Mouse (Mus musculus): Measurements from ENCODE around the gene 1810065E05Rik. TPM values are rescaled to one million over a fixed set of nuclear protein-coding genes. Genes with fewer than 3 reads are reported as not detected.

Gene 1810065E05Rik
- not detected in 2 replicates for polyA plus RNA-seq (2012; rRNA removed)

DNA sequence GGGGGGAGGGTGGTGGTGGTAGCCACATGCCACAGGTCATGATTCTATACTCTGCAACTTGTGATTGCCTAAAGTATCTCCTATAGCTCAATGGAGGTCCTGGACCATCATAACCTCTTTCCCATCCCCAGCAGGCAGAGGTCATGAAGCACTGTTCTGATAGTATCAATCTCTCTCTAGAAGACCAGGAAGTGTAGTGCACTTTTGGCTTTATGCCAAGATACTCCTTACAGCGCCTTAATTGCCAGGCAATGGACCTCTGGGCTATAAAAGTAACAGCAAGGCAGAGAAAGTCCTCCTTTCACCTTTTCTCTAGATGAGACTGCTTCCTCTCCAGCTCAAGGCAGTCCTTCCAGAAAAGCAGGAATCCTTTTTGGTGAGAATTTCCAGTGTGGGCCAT is at the start of gene 1810065E05Rik:
Gene 1810065E05Rik (plus strand): TSS at position 297 of the 400 bp plus-strand sequence.
- no peak for DNase-seq (ENCODE audit: extremely low spot score in 1 of 2, low spot score in 1 of 2)

DNA sequence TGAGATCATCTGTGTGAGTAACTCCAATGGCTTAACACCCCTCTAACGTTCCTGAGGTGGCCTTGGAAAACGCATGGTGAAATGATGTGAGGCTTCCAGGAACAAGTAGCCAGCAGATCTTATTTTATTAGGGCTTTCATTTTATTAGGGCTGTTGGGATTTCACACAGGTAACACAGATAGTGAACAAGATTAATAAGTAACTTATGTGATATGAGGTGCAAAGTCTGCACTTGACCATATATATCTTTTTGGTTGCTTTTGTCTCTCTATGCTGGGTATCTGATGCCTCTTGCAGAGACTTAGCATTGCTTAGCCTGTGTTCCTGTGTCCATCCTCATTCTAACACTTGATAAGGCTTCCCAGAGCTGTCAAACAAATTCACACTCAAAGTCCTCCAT is 43.6 kb upstream of the 1810065E05Rik start:
- DNase-seq (ENCODE audit: extremely low spot score in 1 of 2, low spot score in 1 of 2): no peak

DNA sequence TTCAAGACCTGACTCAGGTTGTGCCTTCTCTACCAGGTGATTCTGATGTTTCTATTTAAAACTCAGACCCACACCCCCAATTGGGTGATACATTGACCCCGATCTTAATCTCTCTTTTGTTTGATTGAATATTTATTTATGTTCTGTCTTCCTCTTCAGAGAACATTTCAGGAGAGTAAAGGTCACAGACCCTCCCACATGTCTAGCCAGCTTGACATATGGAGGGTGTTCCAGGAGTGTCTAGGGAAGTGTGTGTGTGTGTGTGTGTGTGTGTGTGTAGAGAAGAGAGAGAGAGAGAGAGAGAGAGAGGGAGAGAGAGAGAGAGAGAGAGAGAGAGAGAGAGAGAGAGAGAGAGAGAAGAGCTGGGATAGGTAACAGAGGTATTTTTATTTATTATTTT is 43.2 kb upstream of the 1810065E05Rik start:
- no peak for DNase-seq (ENCODE audit: extremely low spot score in 1 of 2, low spot score in 1 of 2)

DNA sequence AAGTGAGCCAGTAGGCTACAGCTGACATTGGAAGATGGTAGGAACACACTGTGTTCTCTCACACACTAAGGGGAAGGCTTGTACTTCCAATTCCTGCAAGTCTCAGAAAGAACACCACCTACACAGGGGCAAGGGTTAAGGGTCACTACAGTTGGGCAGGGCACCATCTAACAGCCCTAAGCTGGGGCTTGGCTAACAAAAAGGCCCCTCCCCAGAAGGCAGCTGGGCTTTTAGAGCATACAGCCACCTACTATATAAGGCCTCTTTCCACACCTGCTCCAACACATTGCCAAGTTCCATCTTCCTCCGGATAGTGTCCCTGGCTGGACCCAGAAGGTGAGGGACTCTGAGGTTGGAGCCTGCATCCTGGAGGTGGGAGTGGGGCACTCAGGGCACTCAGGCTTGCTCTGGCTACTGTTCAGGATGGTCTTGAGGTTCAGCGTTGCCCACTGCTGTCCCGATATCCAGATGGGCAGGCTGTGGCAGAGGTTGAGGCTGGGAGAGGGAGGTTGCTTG is 42.1 kb upstream of the 1810065E05Rik start, which contains the start of gene Lypd8:
Gene Lypd8 (plus strand): TSS at position 281 of the 516 bp plus-strand sequence.
- DNase-seq (ENCODE audit: extremely low spot score in 1 of 2, low spot score in 1 of 2): no peak

DNA sequence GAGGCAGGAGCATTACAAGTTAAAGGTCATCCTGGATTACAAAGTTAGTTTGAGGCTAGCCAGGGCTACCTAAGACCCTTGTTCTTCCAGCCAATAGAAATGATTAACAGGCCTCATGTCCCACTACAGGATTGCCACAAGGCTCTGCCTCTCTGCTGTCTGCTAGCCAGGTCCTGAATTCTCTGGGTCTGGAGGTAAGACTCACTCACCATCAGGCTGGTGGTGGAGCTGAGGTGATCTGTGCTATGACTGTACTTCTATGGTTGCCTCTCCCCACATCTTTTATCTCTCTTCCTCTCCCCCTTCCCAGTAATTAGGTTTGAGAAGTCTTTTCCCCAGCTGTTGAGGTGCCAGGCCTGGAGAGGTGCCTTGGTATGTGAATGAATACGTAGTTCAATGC is 41.4 kb upstream of the 1810065E05Rik start:
- DNase-seq (ENCODE audit: extremely low spot score in 1 of 2, low spot score in 1 of 2): no peak

DNA sequence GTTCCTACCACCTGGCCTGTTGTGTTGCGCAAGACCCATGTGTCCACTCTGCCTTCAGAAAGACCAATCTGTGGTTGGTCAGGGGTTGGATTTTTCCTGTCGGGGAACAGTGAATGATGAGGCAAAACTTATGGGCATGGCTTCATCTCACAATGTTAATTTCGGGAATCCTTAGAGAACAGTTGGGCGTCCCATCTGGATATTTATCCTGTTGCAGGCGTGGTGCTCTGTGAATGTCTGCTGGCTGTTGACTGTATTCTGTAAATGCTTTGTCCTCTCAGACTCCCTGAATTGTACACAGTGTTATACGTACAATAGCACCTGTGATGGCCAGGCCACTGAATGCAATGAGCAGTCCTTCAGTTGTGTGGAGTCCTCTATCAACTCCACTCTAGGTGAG is 38.4 kb upstream of the 1810065E05Rik start:
- DNase-seq (ENCODE audit: extremely low spot score in 1 of 2, low spot score in 1 of 2): no peak

DNA sequence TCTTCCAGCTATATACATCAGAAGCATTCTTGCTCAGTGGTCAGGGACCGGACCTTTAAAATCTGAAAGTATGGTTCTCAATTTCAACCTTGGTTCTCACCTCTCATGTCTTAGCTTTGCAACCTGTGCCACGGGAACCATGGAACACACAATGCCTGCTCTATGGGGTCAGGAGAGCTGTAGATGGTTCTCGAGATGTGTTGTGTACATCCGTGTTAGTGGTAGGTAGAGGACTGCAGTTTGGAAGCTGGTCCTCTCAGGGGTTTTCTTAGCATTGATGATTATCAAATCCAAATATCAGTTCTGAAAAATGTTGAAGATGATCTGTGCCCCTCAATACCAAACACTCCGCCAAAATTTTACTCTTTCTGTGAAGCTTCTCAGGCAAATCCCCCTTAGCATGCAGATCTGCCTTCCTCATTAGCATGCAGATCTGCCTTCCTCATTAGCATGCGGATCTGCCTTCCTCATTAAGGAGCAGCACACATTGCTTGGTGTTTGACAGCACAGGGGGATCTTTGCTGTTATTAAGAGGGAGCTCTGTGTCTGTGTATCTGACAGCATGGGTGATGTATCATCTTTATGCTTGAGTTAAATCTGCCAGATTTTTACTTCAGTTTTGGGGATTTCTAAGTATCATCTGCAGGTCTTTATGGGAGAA is 20.8 kb upstream of the 1810065E05Rik start:
- DNase-seq (ENCODE audit: extremely low spot score in 1 of 2, low spot score in 1 of 2): no peak

DNA sequence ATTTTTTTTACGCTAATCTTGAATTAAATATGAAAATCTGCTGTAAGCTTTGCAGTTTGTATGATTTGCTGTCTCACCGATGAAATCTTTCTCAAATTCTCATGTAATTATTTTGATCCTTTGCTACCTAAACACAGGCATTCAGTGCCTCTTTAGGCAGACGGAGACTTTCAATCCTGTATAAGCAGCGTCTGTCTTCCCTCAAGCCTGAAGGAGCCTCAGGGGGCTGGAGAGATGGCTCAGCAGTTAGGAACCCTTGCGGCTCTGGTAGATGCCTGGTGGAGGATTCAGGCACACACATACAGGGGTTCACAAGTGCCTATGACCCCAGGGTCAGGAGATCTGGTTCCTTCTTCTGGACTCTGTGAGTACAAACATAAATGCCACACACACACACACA is 20.3 kb upstream of the 1810065E05Rik start:
- no peak for DNase-seq (ENCODE audit: extremely low spot score in 1 of 2, low spot score in 1 of 2)

DNA sequence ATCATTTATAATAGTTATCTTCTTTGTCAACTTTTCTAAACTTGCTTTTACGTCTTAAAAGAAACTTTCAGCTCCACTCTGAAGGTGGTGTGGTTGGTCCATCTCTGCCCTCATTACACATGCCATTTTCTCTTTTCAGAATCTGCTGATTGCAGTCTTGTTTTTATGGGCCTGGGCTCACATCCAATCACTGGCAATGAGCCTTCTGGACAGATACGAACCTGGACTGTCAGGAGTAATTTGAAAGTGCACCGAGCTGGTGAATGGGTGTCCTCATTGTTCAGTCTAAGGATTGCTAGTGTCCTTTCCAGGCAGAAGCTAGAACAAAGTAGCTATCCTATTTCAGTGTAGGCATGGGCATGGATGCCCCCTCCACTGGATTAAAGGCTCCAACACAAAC is 12.8 kb upstream of the 1810065E05Rik start:
- no peak for DNase-seq (ENCODE audit: extremely low spot score in 1 of 2, low spot score in 1 of 2)

DNA sequence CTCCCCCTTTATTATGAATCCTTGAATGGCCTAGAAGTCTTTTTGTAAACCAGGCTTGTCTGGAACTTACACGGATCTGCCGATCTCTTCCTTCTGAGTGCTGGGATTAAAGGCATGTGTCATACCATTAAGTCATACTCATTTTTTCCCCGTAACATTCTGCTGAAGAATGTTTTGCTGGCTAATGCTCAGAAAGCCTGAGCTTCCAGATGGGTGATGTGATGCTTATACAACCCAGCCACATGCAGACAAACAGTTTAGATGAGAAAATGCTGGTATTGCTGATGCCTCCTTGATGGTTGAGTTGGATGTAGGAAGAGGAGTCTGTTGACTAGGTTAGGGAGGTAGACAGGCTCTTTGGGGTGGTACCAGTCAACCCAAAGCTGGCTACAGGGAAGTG is 2.6 kb upstream of the 1810065E05Rik start:
- peak in 1 of 2 experiments; percentile 5 for DNase-seq (ENCODE audit: extremely low spot score in 1 of 2, low spot score in 1 of 2)

DNA sequence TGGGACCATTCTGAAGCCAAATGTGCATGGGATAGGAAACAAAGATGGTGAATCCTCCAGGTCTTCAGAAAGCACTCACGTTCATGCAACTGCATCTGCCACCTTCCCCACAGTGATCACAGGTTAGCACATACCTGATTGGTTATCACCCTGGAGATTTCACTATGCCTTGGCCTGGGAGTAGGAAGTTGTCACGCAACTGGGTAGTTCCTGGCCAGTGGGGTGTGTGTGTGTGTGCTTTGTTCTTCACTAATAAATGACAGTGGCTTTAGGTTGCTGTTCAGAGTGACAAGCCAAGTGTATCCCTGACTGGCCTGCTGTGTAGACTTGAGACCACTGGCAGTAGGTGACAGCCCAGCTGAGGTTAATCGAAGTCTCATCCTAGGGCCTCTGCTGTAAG is 11.3 kb downstream of the 1810065E05Rik start, which contains the start of gene Gm12253:
Gene Gm12253 (plus strand): TSS at position 301 of the 400 bp plus-strand sequence.
- DNase-seq (ENCODE audit: extremely low spot score in 1 of 2, low spot score in 1 of 2): no peak

DNA sequence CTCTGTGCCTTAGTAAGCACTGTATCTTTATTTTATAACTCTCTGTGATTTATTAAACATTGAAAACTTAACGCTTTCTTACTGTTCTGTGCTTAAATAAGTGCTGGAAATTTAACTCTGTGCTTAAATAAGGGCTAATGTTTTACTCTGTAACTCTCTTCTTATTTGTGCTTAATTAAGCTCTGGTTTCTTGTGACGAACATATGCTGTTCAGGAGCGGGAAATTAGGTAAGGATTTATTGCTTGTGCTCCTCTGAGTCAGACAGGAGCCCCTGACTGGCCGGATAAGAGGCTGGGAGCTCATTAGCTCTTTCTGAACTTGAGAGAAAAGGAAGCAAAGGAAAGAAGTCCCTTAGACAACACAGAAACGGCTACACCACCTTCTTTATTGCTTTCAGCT is 17.0 kb downstream of the 1810065E05Rik start:
- no peak for DNase-seq (ENCODE audit: extremely low spot score in 1 of 2, low spot score in 1 of 2)

DNA sequence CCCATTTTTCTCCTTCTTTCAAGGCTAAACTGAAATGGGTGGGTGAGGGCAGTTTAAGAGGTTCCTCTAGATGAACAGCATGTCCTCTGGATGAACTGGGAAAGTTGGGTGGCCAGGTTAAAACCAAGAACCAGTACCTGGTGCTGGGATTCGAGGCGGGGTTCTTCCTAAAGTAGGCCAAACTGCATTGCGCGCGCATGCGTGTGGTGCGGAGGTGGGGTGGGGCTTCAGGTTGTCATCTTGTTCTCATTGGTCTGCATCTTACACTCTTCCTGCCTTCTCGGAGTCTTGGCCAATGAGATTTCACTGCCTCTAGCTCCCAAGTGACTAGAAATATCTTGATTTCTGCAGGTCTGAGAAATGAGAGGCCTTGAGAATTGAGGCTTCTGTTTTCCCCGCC is 31.8 kb downstream of the 1810065E05Rik start, which contains the start of gene Lypd9:
Gene Lypd9 (minus strand): TSS at position 165 of the 400 bp plus-strand sequence.
- no peak for DNase-seq (ENCODE audit: extremely low spot score in 1 of 2, low spot score in 1 of 2)

DNA sequence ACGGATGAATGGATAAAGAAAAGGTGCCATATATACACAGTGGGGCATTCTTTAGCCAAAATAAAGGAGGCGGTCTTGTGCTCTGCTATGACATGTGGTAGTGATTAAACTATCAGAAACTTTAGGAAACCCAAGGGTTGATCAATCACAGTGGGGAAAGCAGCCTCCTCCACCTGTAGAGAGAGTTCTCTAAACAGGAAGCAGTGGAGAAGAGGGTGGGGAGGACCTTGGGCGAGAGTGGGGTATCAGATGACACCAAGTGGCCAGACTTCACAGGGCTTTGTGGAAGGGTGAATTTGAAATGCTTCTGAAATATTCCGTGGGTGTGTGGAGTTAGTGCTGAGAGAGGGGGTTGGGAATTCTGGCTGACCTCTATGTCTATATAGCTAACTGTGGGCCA is 32.7 kb downstream of the 1810065E05Rik start:
- DNase-seq (ENCODE audit: extremely low spot score in 1 of 2, low spot score in 1 of 2): no peak

DNA sequence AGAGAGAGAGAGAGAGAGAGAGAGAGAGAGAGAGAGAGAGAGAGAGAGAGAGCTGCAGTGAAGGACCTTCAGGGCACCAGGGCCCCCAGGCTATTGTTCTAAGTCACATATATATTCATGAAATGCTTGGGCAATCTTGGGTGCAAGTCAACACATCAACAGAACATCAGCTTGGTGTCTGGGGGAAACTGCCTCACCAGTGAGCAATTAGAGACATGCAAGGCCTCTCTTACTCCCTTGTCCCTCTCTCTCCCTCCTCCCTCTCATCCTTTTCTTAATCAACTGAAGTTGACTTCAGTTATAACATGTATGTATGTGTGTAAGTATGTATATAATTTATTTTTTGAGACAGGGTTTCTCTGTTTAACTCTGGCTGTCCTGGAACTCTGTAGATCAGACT is 41.3 kb downstream of the 1810065E05Rik start, which contains the start of gene Olfr30:
Gene Olfr30 (minus strand): TSS at position 101 of the 400 bp plus-strand sequence.
- DNase-seq (ENCODE audit: extremely low spot score in 1 of 2, low spot score in 1 of 2): no peak

Other genes with a start within 250 kb of the 1810065E05Rik start
- gene Mrpl22, start 249.4 kb upstream of the 1810065E05Rik start, polyA plus RNA-seq (2012; rRNA removed): 45.4 and 58.9 TPM in 2 replicates
- 6.8 and 7.1 TPM in 2 replicates for gene Igtp, start 221.6 kb upstream of the 1810065E05Rik start, polyA plus RNA-seq (2012; rRNA removed)
- 5.0 and 5.1 TPM in 2 replicates for gene Irgm2, start 221.5 kb upstream of the 1810065E05Rik start, polyA plus RNA-seq (2012; rRNA removed)
- gene 4930438A08Rik, start 146.3 kb upstream of the 1810065E05Rik start, polyA plus RNA-seq (2012; rRNA removed): not detected in 2 replicates
- gene Zfp692, start 114.0 kb upstream of the 1810065E05Rik start, polyA plus RNA-seq (2012; rRNA removed): 59.6 and 63.7 TPM in 2 replicates
- gene Zfp672, start 90.8 kb upstream of the 1810065E05Rik start, polyA plus RNA-seq (2012; rRNA removed): 50.1 and 52.2 TPM in 2 replicates
- 39.9 and 40.8 TPM in 2 replicates for gene Sh3bp5l, start 90.4 kb upstream of the 1810065E05Rik start, polyA plus RNA-seq (2012; rRNA removed)
- gene Lypd8, start 42.1 kb upstream of the 1810065E05Rik start, polyA plus RNA-seq (2012; rRNA removed): 0.16 and 0.25 TPM in 2 replicates
- not detected in 2 replicates for gene Gm12253, start 11.4 kb downstream of the 1810065E05Rik start, polyA plus RNA-seq (2012; rRNA removed)
- not detected in 2 replicates for gene Lypd9, start 31.8 kb downstream of the 1810065E05Rik start, polyA plus RNA-seq (2012; rRNA removed)
- 0.06 TPM in 1 of 2 replicates, not detected in the other for gene Olfr30, start 41.2 kb downstream of the 1810065E05Rik start, polyA plus RNA-seq (2012; rRNA removed)
- 0.02 TPM in 1 of 2 replicates, not detected in the other for gene Olfr332, start 71.4 kb downstream of the 1810065E05Rik start, polyA plus RNA-seq (2012; rRNA removed)
- gene Olfr331, start 81.5 kb downstream of the 1810065E05Rik start, polyA plus RNA-seq (2012; rRNA removed): not detected in 2 replicates
- gene Olfr330, start 113.7 kb downstream of the 1810065E05Rik start, polyA plus RNA-seq (2012; rRNA removed): not detected in 2 replicates
- not detected in 2 replicates for gene Olfr329-ps, start 125.3 kb downstream of the 1810065E05Rik start, polyA plus RNA-seq (2012; rRNA removed)
- gene Olfr328, start 134.5 kb downstream of the 1810065E05Rik start, polyA plus RNA-seq (2012; rRNA removed): not detected in 2 replicates
- not detected in 2 replicates for gene Olfr224, start 149.4 kb downstream of the 1810065E05Rik start, polyA plus RNA-seq (2012; rRNA removed)
- gene Olfr325, start 156.6 kb downstream of the 1810065E05Rik start, polyA plus RNA-seq (2012; rRNA removed): not detected in 2 replicates
- 0.02 and 0.06 TPM in 2 replicates for gene Olfr324, start 174.0 kb downstream of the 1810065E05Rik start, polyA plus RNA-seq (2012; rRNA removed)
- gene 2210407C18Rik, start 195.0 kb downstream of the 1810065E05Rik start, polyA plus RNA-seq (2012; rRNA removed): not detected in 2 replicates
- gene Olfr323, start 209.4 kb downstream of the 1810065E05Rik start, polyA plus RNA-seq (2012; rRNA removed): not detected in 2 replicates
- 0.08 and 0.12 TPM in 2 replicates for gene Trim58, start 219.4 kb downstream of the 1810065E05Rik start, polyA plus RNA-seq (2012; rRNA removed)
- gene Olfr322, start 237.7 kb downstream of the 1810065E05Rik start, polyA plus RNA-seq (2012; rRNA removed): not detected in 2 replicates

All from frontal cortex, adult 2 months (tissue).